ENCODE assay signal across 8 mouse cellular contexts in genomic region chr17:25833291-25833663, GRCm38 (mm10). TPM values are rescaled to one million over a fixed set of nuclear protein-coding genes. Genes with fewer than 3 reads are reported as not detected.
A peak's percentile ranks its signal among the peaks of the same experiment; 100 is the strongest.
DNase-seq lines count a peak whose midpoint lies in the region; ATAC-seq and TF ChIP-seq lines count a peak whose summit lies in the region.

Stub1 (minus strand) TSS chr17:25833404.

- WGBS in forebrain, postnatal 0 days = 2% methylated on average over 24 of the region's 24 CpGs
- under 1% methylated on average over 24 of the region's 24 CpGs for WGBS in liver, postnatal 0 days (ENCODE audit: insufficient replicate concordance)

- CTCF ChIA-PET in Patski (lab: Charles Lee) = interaction anchor here (0.9 to 2.1 kb wide), 3 partner anchors 9 to 35 kb away, joined by 3 to 8 read pairs (median 5); partner anchors contain the start of genes Mcrip2 and Wdr24

- peak within 1 kb of the TSS; percentile 59 for H3K4me3 ChIP-seq in forebrain, postnatal 0 days (ENCODE audit: low read depth, low read length)
- H3K4me3 ChIP-seq in liver, postnatal 0 days (ENCODE audit: low read depth, low read length) = peak within 1 kb of the TSS; percentile 75

- peak within 1 kb of the TSS; percentile 76 for H3K9ac ChIP-seq in forebrain, postnatal 0 days
- peak within 1 kb of the TSS; percentile 84 for H3K9ac ChIP-seq in liver, postnatal 0 days (replicated peaks)

- TF ChIP-seq EP300 in liver, postnatal 0 days (IDR thresholded peaks at IDR 0.05; ENCODE audit: low read depth) = no peak

- no peaks in the 10 kb centered on the region for H3K27me3 ChIP-seq in Patski
- no peaks in the 10 kb centered on the region for H3K27me3 ChIP-seq in forebrain, postnatal 0 days (ENCODE audit: insufficient read depth, low read length)
- no peaks in the 10 kb centered on the region for H3K27me3 ChIP-seq in liver, postnatal 0 days (ENCODE audit: insufficient read depth, low read length)

- H3K4me2 ChIP-seq in forebrain, postnatal 0 days (ENCODE audit: low read depth) = peak within 1 kb of the TSS; percentile 89
- H3K4me2 ChIP-seq in liver, postnatal 0 days (ENCODE audit: low read depth, low read length) = peak within 1 kb of the TSS; percentile 99

- in situ Hi-C loops in Patski (cut with MboI; ENCODE audit: low pct_unique_long_range_greater_than_20kb) = no loop called here

- H3K27ac ChIP-seq in forebrain, postnatal 0 days (ENCODE audit: low read depth, low read length) = peak within 1 kb of the TSS; percentile 93
- peak within 1 kb of the TSS; percentile 99 for H3K27ac ChIP-seq in liver, postnatal 0 days (ENCODE audit: low read depth)

- peaks cover 18% of the 10 kb centered on the region for H3K36me3 ChIP-seq in forebrain, postnatal 0 days (ENCODE audit: insufficient read depth)
- H3K36me3 ChIP-seq in liver, postnatal 0 days (replicated peaks; ENCODE audit: insufficient read depth, low read length) = peaks cover 21% of the 10 kb centered on the region

- peak; percentile 68 for DNase-seq in Patski (ENCODE audit: low read depth, low spot score)
- DNase-seq in c-Kit-positive CD71-positive TER-119-positive erythroid progenitor cells, embryonic 14.5 days (ENCODE audit: low spot score) = peak; percentile 61
- DNase-seq in forebrain, postnatal 0 days = no peak
- DNase-seq in heart, postnatal 4 days = peak; percentile 94
- peak; percentile 79 to 87 for DNase-seq in layer of hippocampus, adult 18-20 months (ENCODE audit: low spot score in 2 of 2)
- DNase-seq in liver, postnatal 0 days = peak; percentile 87
- no peak for DNase-seq in T-cell, adult 2 months (ENCODE audit: low spot score)

- no peak for TF ChIP-seq CTCF in Patski (IDR thresholded peaks at IDR 0.05)
- TF ChIP-seq CTCF in forebrain, postnatal 0 days (IDR thresholded peaks at IDR 0.05; ENCODE audit: low read depth) = no peak
- no peak for TF ChIP-seq CTCF in liver, postnatal 0 days (IDR thresholded peaks at IDR 0.05; ENCODE audit: low read depth)

- H3K4me1 ChIP-seq in forebrain, postnatal 0 days (ENCODE audit: insufficient read depth) = peaks cover 46% of the 10 kb centered on the region
- H3K4me1 ChIP-seq in liver, postnatal 0 days (ENCODE audit: insufficient read depth) = peaks cover 67% of the 10 kb centered on the region

- H3K9me3 ChIP-seq in forebrain, postnatal 0 days (ENCODE audit: low read length) = no peaks in the 10 kb centered on the region
- no peaks in the 10 kb centered on the region for H3K9me3 ChIP-seq in liver, postnatal 0 days (ENCODE audit: low read length)

- POLR2A ChIA-PET in Patski (lab: Charles Lee) = interaction anchor here (0.7 to 2.5 kb wide), 6 partner anchors 9 to 30 kb away, joined by 3 to 11 read pairs (median 4); partner anchors contain the start of genes Fbxl16, Gm20683, Rhot2 and Wdr24

- peak; percentile 41 for ATAC-seq in Patski
- peak; percentile 48 for ATAC-seq in forebrain, postnatal 0 days
- ATAC-seq in liver, postnatal 0 days = peak; percentile 66
- peak; percentile 0; the same call in 1 of the 2 replicates for ATAC-seq in neutrophil, adult 5-6 weeks (ENCODE audit: extremely low read depth, insufficient number of reproducible peaks, low FRiP score, poor library complexity, severe bottlenecking)

RNA-seq across cellular contexts. Expression of gene Stub1, which starts in this region (rescaled TPM):
- polyA plus RNA-seq in Patski (2021) = 188 TPM
- total RNA-seq in forebrain, postnatal 0 days (2014; rRNA removed) = 237 and 238 TPM in 2 replicates
- polyA plus RNA-seq in forebrain, postnatal 0 days (2015; fragmentation: Nextera tagmentation; extraction: Ambion mirVana) = 314 and 324 TPM in 2 replicates
- total RNA-seq in heart, postnatal 4 days (2021) = 100 to 1,000 TPM; 149 to 158 TPM
- total RNA-seq in layer of hippocampus, adult 18-20 months (2021) = 100 to 1,000 TPM; 158 to 165 TPM
- polyA plus RNA-seq in liver, postnatal 0 days (2015; fragmentation: Nextera tagmentation; extraction: Ambion mirVana) = 118 and 119 TPM in 2 replicates
- total RNA-seq in neutrophil, adult 5-6 weeks (2017) = 74.8 and 79.7 TPM in 2 replicates

Comparison
In these comparisons a context has a peak if more than half of its experiments do, and no peak if none do; other contexts are left out.
1. ATAC-seq: peak in every context shown above with its lines; median percentile 66 in liver, postnatal 0 days; 48 in forebrain, postnatal 0 days; 41 in Patski; 0 in neutrophil, adult 5-6 weeks.
2. DNase-seq: peak in Patski (single experiment), c-Kit-positive CD71-positive TER-119-positive erythroid progenitor cells, embryonic 14.5 days (single experiment), heart, postnatal 4 days (single experiment), layer of hippocampus, adult 18-20 months (2 of 2) and liver, postnatal 0 days (single experiment); none in forebrain, postnatal 0 days (single experiment) and T-cell, adult 2 months (single experiment).